Mouse (Mus musculus): Measurements from ENCODE around the gene Defb19. TPM values are rescaled to one million over a fixed set of nuclear protein-coding genes. Genes with fewer than 3 reads are reported as not detected.

The Defb19 gene
- polyA plus RNA-seq, 1 experiment from 2014 or later, result 4.8 TPM

- Histone ChIP-seq H3K27me3 (no peaks in the 10 kb centered on the region), H3K9ac (no peak overlapping the region), H3K9me3 (replicated peaks) (no peaks in the 10 kb centered on the region), H3K4me1 (0 out of 2 replicates have a peak, but pooled peaks cover 8% of the 10 kb centered on the region), H3K4me3 (replicated peaks) (no peak overlapping the region), H3K36me3 (no peaks in the 10 kb centered on the region), H3K4me2 (no peak overlapping the region), H3K27ac (no peak overlapping the region; the same call in 1 of the 2 replicates)
- ATAC-seq (replicated peaks; ENCODE audit: low FRiP score), result no peak
- 77% methylated on average over 11 of the region's 11 CpGs for WGBS
These were observed 500 bp upstream of the Defb19 start for GRCm38 (mm10) chr2:152580612-152581011.

GRCm38 (mm10) chr2:152573484-152573883 lies 6.6 kb downstream of the Defb19 start:
- H3K9ac ChIP-seq, result no peak overlapping the region
- no peaks in the 10 kb centered on the region for H3K9me3 ChIP-seq (replicated peaks)
- H3K4me1 ChIP-seq, result 0 out of 2 replicates have a peak, but pooled peaks cover 2% of the 10 kb centered on the region
- no peak overlapping the region for H3K4me3 ChIP-seq (replicated peaks)
- no peak overlapping the region for H3K4me2 ChIP-seq
- no peaks in the 10 kb centered on the region for H3K36me3 ChIP-seq
- no peaks in the 10 kb centered on the region for H3K27me3 ChIP-seq
- H3K27ac ChIP-seq, result no peak overlapping the region
- ATAC-seq (replicated peaks; ENCODE audit: low FRiP score), result no peak
- 72% methylated on average over 8 of the region's 8 CpGs for WGBS

GRCm38 (mm10) chr2:152572114-152572794 lies 7.9 kb downstream of the Defb19 start, which contains the start of gene Defb21:
TSS of gene Defb21 (plus strand) at chr2:152572744.
- Histone ChIP-seq H3K4me1 (0 out of 2 replicates have a peak, but pooled peaks cover 2% of the 10 kb centered on the region), H3K4me2 (no peak within 1 kb of the TSS), H3K9ac (no peak within 1 kb of the TSS), H3K9me3 (replicated peaks) (no peaks in the 10 kb centered on the region), H3K27me3 (no peaks in the 10 kb centered on the region), H3K36me3 (no peaks in the 10 kb centered on the region), H3K27ac (no peak within 1 kb of the TSS), H3K4me3 (replicated peaks) (no peak within 1 kb of the TSS)
- 66% methylated on average over 11 of the region's 11 CpGs for WGBS
- no peak for ATAC-seq (replicated peaks; ENCODE audit: low FRiP score)

GRCm38 (mm10) chr2:152570313-152570712 lies 9.8 kb downstream of the Defb19 start:
- Histone ChIP-seq H3K27ac (peak overlapping the region; percentile 67), H3K36me3 (no peaks in the 10 kb centered on the region), H3K9me3 (replicated peaks) (no peaks in the 10 kb centered on the region), H3K9ac (no peak overlapping the region), H3K27me3 (no peaks in the 10 kb centered on the region), H3K4me3 (replicated peaks) (no peak overlapping the region), H3K4me1 (0 out of 2 replicates have a peak, but pooled peaks cover 2% of the 10 kb centered on the region), H3K4me2 (no peak overlapping the region)
- 72% methylated on average over 6 of the region's 6 CpGs for WGBS
- 0 out of 2 replicates have a peak, but pooled peaks have one; percentile 29 for ATAC-seq (replicated peaks; ENCODE audit: low FRiP score)

GRCm38 (mm10) chr2:152569881-152570280 lies 10.2 kb downstream of the Defb19 start:
- Histone ChIP-seq H3K4me3 (replicated peaks) (no peak overlapping the region), H3K9me3 (replicated peaks) (no peaks in the 10 kb centered on the region), H3K4me1 (0 out of 2 replicates have a peak, but pooled peaks cover 2% of the 10 kb centered on the region), H3K27me3 (no peaks in the 10 kb centered on the region), H3K4me2 (no peak overlapping the region), H3K27ac (peak overlapping the region; percentile 67), H3K9ac (no peak overlapping the region), H3K36me3 (no peaks in the 10 kb centered on the region)
- WGBS, result 78% methylated on average over 4 of the region's 4 CpGs
- ATAC-seq (replicated peaks; ENCODE audit: low FRiP score), result no peak

GRCm38 (mm10) chr2:152569038-152569437 lies 11.1 kb downstream of the Defb19 start, which contains the start of gene Gm17416:
TSS of gene Gm17416 (plus strand) at chr2:152569338.
- H3K27me3 ChIP-seq, result no peaks in the 10 kb centered on the region
- H3K27ac ChIP-seq, result peak within 1 kb of the TSS; percentile 67
- no peak within 1 kb of the TSS for H3K4me2 ChIP-seq
- H3K36me3 ChIP-seq, result no peaks in the 10 kb centered on the region
- 82% methylated on average over 5 of the region's 5 CpGs for WGBS
- ATAC-seq (replicated peaks; ENCODE audit: low FRiP score), result no peak
- H3K4me1 ChIP-seq, result 0 out of 2 replicates have a peak, but pooled peaks cover under 1% of the 10 kb centered on the region
- H3K9me3 ChIP-seq (replicated peaks), result no peaks in the 10 kb centered on the region
- H3K9ac ChIP-seq, result no peak within 1 kb of the TSS
- no peak within 1 kb of the TSS for H3K4me3 ChIP-seq (replicated peaks)

- no peak for ATAC-seq (replicated peaks; ENCODE audit: low FRiP score)
- Histone ChIP-seq H3K4me3 (replicated peaks) (no peak overlapping the region), H3K4me1 (peaks cover 15% of the 10 kb centered on the region), H3K27ac (no peak overlapping the region), H3K9ac (no peak overlapping the region), H3K9me3 (replicated peaks) (no peaks in the 10 kb centered on the region), H3K27me3 (no peaks in the 10 kb centered on the region), H3K36me3 (no peaks in the 10 kb centered on the region), H3K4me2 (no peak overlapping the region)
- WGBS, result 94% methylated on average over 7 of the region's 7 CpGs
These were observed 23.5 kb downstream of the Defb19 start for GRCm38 (mm10) chr2:152556655-152557054.

- Histone ChIP-seq H3K4me2 (peak overlapping the region; percentile 52), H3K4me1 (peaks cover 23% of the 10 kb centered on the region), H3K9me3 (replicated peaks) (no peaks in the 10 kb centered on the region), H3K27ac (0 out of 2 replicates have a peak overlapping the region, but pooled peaks have one; percentile 41), H3K27me3 (no peaks in the 10 kb centered on the region), H3K9ac (no peak overlapping the region), H3K4me3 (replicated peaks) (peak overlapping the region; percentile 21; the same call in 1 of the 2 replicates), H3K36me3 (no peaks in the 10 kb centered on the region)
- ATAC-seq (replicated peaks; ENCODE audit: low FRiP score), result 0 out of 2 replicates have a peak, but pooled peaks have one; percentile 49
- WGBS, result 11% methylated on average over 16 of the region's 16 CpGs
These were observed 26.2 kb downstream of the Defb19 start for GRCm38 (mm10) chr2:152553774-152554423.

GRCm38 (mm10) chr2:152548124-152548523 lies 32.0 kb downstream of the Defb19 start:
- no peak overlapping the region for H3K9ac ChIP-seq
- no peak overlapping the region for H3K4me3 ChIP-seq (replicated peaks)
- no peak for ATAC-seq (replicated peaks; ENCODE audit: low FRiP score)
- H3K27ac ChIP-seq, result 0 out of 2 replicates have a peak overlapping the region, but pooled peaks have one; percentile 6
- 63% methylated on average over 5 of the region's 5 CpGs for WGBS
- H3K27me3 ChIP-seq, result no peaks in the 10 kb centered on the region
- no peak overlapping the region for H3K4me2 ChIP-seq
- peaks cover 38% of the 10 kb centered on the region for H3K4me1 ChIP-seq
- no peaks in the 10 kb centered on the region for H3K36me3 ChIP-seq
- H3K9me3 ChIP-seq (replicated peaks), result no peaks in the 10 kb centered on the region

GRCm38 (mm10) chr2:152544691-152545090 lies 35.4 kb downstream of the Defb19 start:
- peak; percentile 79 for ATAC-seq (replicated peaks; ENCODE audit: low FRiP score)
- Histone ChIP-seq H3K9me3 (replicated peaks) (peaks cover 4% of the 10 kb centered on the region; the same call in 1 of the 2 replicates), H3K27me3 (no peaks in the 10 kb centered on the region), H3K9ac (no peak overlapping the region), H3K27ac (peak overlapping the region; percentile 79; the same call in 1 of the 2 replicates), H3K4me2 (no peak overlapping the region), H3K4me3 (replicated peaks) (no peak overlapping the region), H3K36me3 (no peaks in the 10 kb centered on the region), H3K4me1 (peaks cover 39% of the 10 kb centered on the region)
- WGBS, result 13% methylated on average over 4 of the region's 4 CpGs

GRCm38 (mm10) chr2:152543478-152543877 lies 36.6 kb downstream of the Defb19 start:
- H3K27ac ChIP-seq, result peak overlapping the region; percentile 79
- H3K9me3 ChIP-seq (replicated peaks), result peaks cover 4% of the 10 kb centered on the region; the same call in 1 of the 2 replicates
- H3K27me3 ChIP-seq, result no peaks in the 10 kb centered on the region
- no peaks in the 10 kb centered on the region for H3K36me3 ChIP-seq
- no peak overlapping the region for H3K4me3 ChIP-seq (replicated peaks)
- WGBS, result 52% methylated on average over 4 of the region's 4 CpGs
- no peak overlapping the region for H3K9ac ChIP-seq
- peaks cover 39% of the 10 kb centered on the region for H3K4me1 ChIP-seq
- H3K4me2 ChIP-seq, result no peak overlapping the region
- ATAC-seq (replicated peaks; ENCODE audit: low FRiP score), result peak; percentile 63

- Histone ChIP-seq H3K27me3 (no peaks in the 10 kb centered on the region), H3K4me3 (replicated peaks) (no peak overlapping the region), H3K36me3 (no peaks in the 10 kb centered on the region), H3K9ac (no peak overlapping the region), H3K27ac (peak overlapping the region; percentile 79), H3K4me2 (no peak overlapping the region), H3K4me1 (peaks cover 39% of the 10 kb centered on the region), H3K9me3 (replicated peaks) (peaks cover 4% of the 10 kb centered on the region; the same call in 1 of the 2 replicates)
- no peak for ATAC-seq (replicated peaks; ENCODE audit: low FRiP score)
- WGBS, result 80% methylated on average over 2 of the region's 2 CpGs
These were observed 37.2 kb downstream of the Defb19 start for GRCm38 (mm10) chr2:152542897-152543296.
